52 mouse cellular contexts compared by ENCODE assay signal in the genomic region with DNA sequence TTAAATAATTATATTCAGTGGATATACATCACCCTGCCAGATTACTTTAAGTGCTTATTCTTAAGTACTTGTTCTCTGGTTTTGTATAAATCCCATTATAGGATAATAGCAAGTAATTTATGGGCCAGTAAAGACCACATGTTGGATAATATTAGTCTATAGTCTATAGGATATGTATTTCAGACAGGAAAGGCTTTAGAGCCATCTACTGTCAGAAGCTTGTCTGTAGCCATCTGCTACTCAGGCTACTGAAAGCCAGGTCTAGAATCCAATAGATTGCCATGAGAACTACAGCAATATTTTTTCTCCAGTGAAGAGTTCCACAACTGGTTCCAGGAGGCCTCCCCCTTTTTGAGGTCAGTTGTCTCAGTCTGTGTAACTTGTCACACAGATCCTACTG. TPM values are rescaled to one million over a fixed set of nuclear protein-coding genes. Genes with fewer than 3 reads are reported as not detected.
"Had no signal": no experiment of that assay in that cellular context is flagged by ENCODE, and none has a peak within 500 bp of the region (broad histone marks: within the 10 kb centered on the region; RNA-seq: fewer than 3 reads in every experiment).

No protein-coding gene starts in this region.

- ATAC-seq: hindbrain, embryonic 16.5 days; hindbrain, postnatal 0 days; inflammation-experienced regulatory T-cells, adult 6 months; intestine, embryonic 15.5 days; intestine, embryonic 16.5 days; intestine, postnatal 0 days had no signal

- H3K4me1 ChIP-seq: heart, embryonic 10.5 days; heart, embryonic 12.5 days; hindbrain, embryonic 10.5 days; hindbrain, embryonic 12.5 days; hindbrain, embryonic 13.5 days; hindbrain, embryonic 15.5 days had no signal

- DNase-seq: heart, postnatal 10 days; heart, postnatal 14 days; heart, postnatal 36 days; heart, postnatal 4 days; kidney, adult 11 months; kidney, adult 18-20 months; kidney, adult 2 months; kidney, adult 8-10 months; kidney, adult 9 months; kidney, postnatal 10 days; kidney, postnatal 14 days; kidney, postnatal 25 days; kidney, postnatal 36 days; kidney, postnatal 4 days; layer of hippocampus, adult 9-11 months; layer of hippocampus, postnatal 36 days had no signal

- H3K9ac ChIP-seq: heart, embryonic 12.5 days; heart, embryonic 13.5 days; heart, embryonic 15.5 days; hindbrain, embryonic 12.5 days; hindbrain, embryonic 13.5 days; hindbrain, embryonic 14.5 days; hindbrain, embryonic 15.5 days; intestine, embryonic 15.5 days; kidney, embryonic 15.5 days had no signal

- H3K27ac ChIP-seq: heart, embryonic 10.5 days; heart, embryonic 13.5 days; heart, embryonic 15.5 days; hindbrain, embryonic 10.5 days; hindbrain, embryonic 12.5 days; hindbrain, embryonic 13.5 days; hindbrain, embryonic 14.5 days; hindbrain, embryonic 15.5 days; hindbrain, postnatal 0 days; intestine, embryonic 15.5 days; kidney, embryonic 15.5 days; kidney, postnatal 0 days; layer of hippocampus, adult 2 months; left cerebral cortex, adult 2 months had no signal

- H3K9me3 ChIP-seq: heart, embryonic 10.5 days; heart, embryonic 12.5 days; heart, embryonic 13.5 days; heart, embryonic 15.5 days; hindbrain, embryonic 10.5 days; hindbrain, embryonic 12.5 days; hindbrain, embryonic 13.5 days; hindbrain, embryonic 15.5 days; intestine, embryonic 15.5 days; kidney, embryonic 15.5 days had no signal

- H3K4me2 ChIP-seq: heart, embryonic 11.5 days; heart, embryonic 12.5 days; heart, embryonic 13.5 days; heart, embryonic 15.5 days; hindbrain, embryonic 12.5 days; hindbrain, embryonic 13.5 days; hindbrain, embryonic 14.5 days; hindbrain, embryonic 15.5 days; intestine, embryonic 15.5 days; kidney, embryonic 15.5 days had no signal

- H3K4me3 ChIP-seq: heart, embryonic 10.5 days; heart, embryonic 12.5 days; heart, embryonic 13.5 days; heart, embryonic 15.5 days; hindbrain, embryonic 10.5 days; hindbrain, embryonic 12.5 days; hindbrain, embryonic 13.5 days; hindbrain, embryonic 15.5 days; intestine, embryonic 15.5 days; kidney, embryonic 15.5 days; layer of hippocampus, adult 2 months; left cerebral cortex, adult 2 months had no signal

- H3K36me3 ChIP-seq: heart, embryonic 10.5 days; heart, embryonic 12.5 days; heart, embryonic 13.5 days; heart, embryonic 15.5 days; hindbrain, embryonic 10.5 days; hindbrain, embryonic 12.5 days; hindbrain, embryonic 13.5 days; hindbrain, embryonic 15.5 days; intestine, embryonic 15.5 days; kidney, embryonic 15.5 days had no signal

- H3K27me3 ChIP-seq: heart, embryonic 12.5 days; heart, embryonic 13.5 days; heart, embryonic 15.5 days; hindbrain, embryonic 12.5 days; hindbrain, embryonic 13.5 days; hindbrain, embryonic 15.5 days; intestine, embryonic 15.5 days; kidney, embryonic 15.5 days had no signal

RNA-seq across cellular contexts. Expression of gene Mmp8, which starts 15.5 kb away (rescaled TPM):
- total RNA-seq: heart, postnatal 25 days; hindbrain, postnatal 0 days; layer of hippocampus, adult 18-20 months; layer of hippocampus, adult 2 months; layer of hippocampus, adult 8-10 months; layer of hippocampus, postnatal 10 days; layer of hippocampus, postnatal 14 days; layer of hippocampus, postnatal 25 days; layer of hippocampus, postnatal 36 days; left cerebral cortex, adult 18-20 months had no signal
- polyA plus RNA-seq: heart, embryonic 11.5 days; heart, embryonic 12.5 days; hindbrain, embryonic 11.5 days; hindbrain, embryonic 12.5 days; inflammation-experienced regulatory T-cells, adult 6 months; large intestine, adult 2 months had no signal

RNA-seq across cellular contexts. Expression of gene Mmp27, which starts 28.4 kb away (rescaled TPM):
- total RNA-seq: heart, postnatal 10 days; heart, postnatal 25 days; heart, postnatal 4 days; hematopoietic stem cell, adult 5-6 weeks; hindbrain, postnatal 0 days; layer of hippocampus, adult 18-20 months; layer of hippocampus, adult 2 months; layer of hippocampus, adult 8-10 months; layer of hippocampus, postnatal 10 days; layer of hippocampus, postnatal 14 days; layer of hippocampus, postnatal 25 days; layer of hippocampus, postnatal 36 days; left cerebral cortex, adult 18-20 months; left cerebral cortex, adult 2 months had no signal
- polyA plus RNA-seq: heart, embryonic 10.5 days; heart, embryonic 11.5 days; heart, embryonic 12.5 days; heart, embryonic 13.5 days; heart, embryonic 14.5 days; heart, embryonic 15.5 days; heart, embryonic 16.5 days; heart, postnatal 0 days; hindbrain, embryonic 10.5 days; hindbrain, embryonic 11.5 days; hindbrain, embryonic 12.5 days; hindbrain, embryonic 13.5 days; hindbrain, embryonic 14.5 days; hindbrain, embryonic 15.5 days; hindbrain, embryonic 16.5 days; hindbrain, postnatal 0 days; inflammation-experienced regulatory T-cells, adult 6 months; intestine, embryonic 14.5 days; intestine, embryonic 15.5 days; intestine, embryonic 16.5 days; kidney, adult 2 months; kidney, embryonic 14.5 days; kidney, embryonic 15.5 days; kidney, embryonic 16.5 days; kidney, postnatal 0 days; large intestine, adult 2 months had no signal

RNA-seq across cellular contexts. Expression of gene Mmp10, which starts 40.6 kb away (rescaled TPM):
- total RNA-seq: heart, postnatal 10 days; heart, postnatal 14 days; heart, postnatal 25 days; heart, postnatal 36 days; heart, postnatal 4 days; hematopoietic stem cell, adult 5-6 weeks; hindbrain, postnatal 0 days; layer of hippocampus, adult 18-20 months; layer of hippocampus, adult 2 months; layer of hippocampus, adult 8-10 months; layer of hippocampus, postnatal 10 days; layer of hippocampus, postnatal 14 days; layer of hippocampus, postnatal 25 days; layer of hippocampus, postnatal 36 days; left cerebral cortex, adult 18-20 months; left cerebral cortex, adult 2 months had no signal
- polyA plus RNA-seq: heart, embryonic 10.5 days; heart, embryonic 11.5 days; heart, embryonic 12.5 days; heart, embryonic 13.5 days; heart, embryonic 14.5 days; heart, embryonic 15.5 days; heart, embryonic 16.5 days; heart, postnatal 0 days; hindbrain, embryonic 10.5 days; hindbrain, embryonic 11.5 days; hindbrain, embryonic 12.5 days; hindbrain, embryonic 13.5 days; hindbrain, embryonic 14.5 days; hindbrain, embryonic 15.5 days; hindbrain, embryonic 16.5 days; hindbrain, postnatal 0 days; kidney, adult 2 months; kidney, embryonic 14.5 days; kidney, embryonic 15.5 days had no signal
